In the genomic region with DNA sequence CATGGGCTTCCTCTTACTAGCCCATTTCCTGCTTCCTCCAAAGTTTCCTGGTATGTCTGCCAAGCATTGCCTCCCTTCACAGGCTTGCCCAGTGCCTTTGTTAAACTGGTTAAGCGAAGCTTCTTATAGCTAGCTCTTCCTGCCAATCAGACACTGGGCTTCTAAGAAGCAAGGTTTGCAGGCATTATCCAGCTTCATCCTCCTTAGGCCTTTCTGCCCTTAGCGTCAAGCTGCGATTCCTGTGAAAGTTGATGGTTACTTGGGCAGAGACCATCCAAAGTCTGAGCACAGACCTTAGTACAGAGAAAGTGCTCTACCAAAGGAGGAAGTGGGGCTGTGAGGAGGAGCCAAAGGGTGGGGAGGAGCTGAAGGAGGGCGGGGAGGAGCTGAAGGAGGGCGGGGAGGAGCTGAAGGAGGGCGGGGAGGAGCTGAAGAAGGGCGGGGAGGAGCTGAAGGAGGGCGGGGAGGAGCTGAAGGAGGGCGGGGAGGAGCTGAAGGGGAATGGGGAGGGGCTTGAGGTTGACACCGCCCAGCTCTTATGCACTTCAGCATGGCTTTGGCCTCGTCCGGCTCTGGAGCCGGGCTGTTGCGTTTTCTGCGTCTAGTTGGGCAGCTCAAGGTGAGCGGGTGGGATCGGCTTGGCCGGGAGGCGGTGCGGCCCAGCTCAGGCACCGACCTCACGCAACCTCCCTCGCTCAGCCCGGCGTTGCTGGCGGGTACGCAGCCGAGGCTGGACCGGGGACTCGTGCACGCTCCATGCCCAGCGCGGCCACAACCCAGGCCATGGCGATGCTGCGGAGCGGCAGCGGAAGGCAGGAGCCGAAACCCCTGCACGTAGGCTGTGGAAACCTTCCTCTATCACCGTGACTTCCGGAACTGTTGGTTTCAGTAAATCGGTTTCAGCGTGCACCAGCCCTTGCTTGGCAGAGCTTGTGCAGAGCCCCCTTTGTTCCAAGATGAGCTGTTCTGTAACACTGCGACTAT, we compare ENCODE assay signal across 1 mouse cellular context.
TF ChIP-seq lines count a peak whose summit lies in the region.

A gene (plus strand): TSS at position 519 of the 984 bp plus-strand sequence.

TF ChIP-seq in CH12.LX, 34 proteins besides CTCF, POLR2A, EP300 and RAD21 (continued from another document):
- TF ChIP-seq BHLHE40 (IDR thresholded peaks at IDR 0.05; ENCODE audit: low read depth, low read length), result peak; percentile 56
- no peak for TF ChIP-seq ZKSCAN1 (IDR thresholded peaks at IDR 0.05; ENCODE audit: borderline replicate concordance, low read depth, low read length)
- TF ChIP-seq MXI1 (IDR thresholded peaks at IDR 0.05; ENCODE audit: low read depth, low read length), result peak; percentile 59
- peak; percentile 68; the same call in 1 of the 2 replicates for TF ChIP-seq UBTF (IDR thresholded peaks at IDR 0.05; ENCODE audit: low read depth, low read length)
- TF ChIP-seq E2F4 (IDR thresholded peaks at IDR 0.05; ENCODE audit: insufficient replicate concordance, low read depth, low read length), result no peak
- TF ChIP-seq ZMIZ1 (IDR thresholded peaks at IDR 0.05; ENCODE audit: low read depth, low read length), result peak; percentile 86
- peak; percentile 59 for TF ChIP-seq IRF4 (IDR thresholded peaks at IDR 0.05; ENCODE audit: low read depth, low read length)
- peak; percentile 68; the same call in 1 of the 2 replicates for TF ChIP-seq KAT2A (IDR thresholded peaks at IDR 0.05; ENCODE audit: insufficient replicate concordance, low read length)
- peak; percentile 74 for TF ChIP-seq TBP (conservative IDR thresholded peaks at IDR 0.05; ENCODE audit: low read depth, low read length)
- TF ChIP-seq ELF1 (IDR thresholded peaks at IDR 0.05; ENCODE audit: low read depth, low read length), result peak; percentile 75
- peak; percentile 72; the same call in 1 of the 2 replicates for TF ChIP-seq MAZ (IDR thresholded peaks at IDR 0.05; ENCODE audit: low read depth, low read length)
- TF ChIP-seq CHD1 (IDR thresholded peaks at IDR 0.05; ENCODE audit: low read depth, low read length), result no peak
- TF ChIP-seq MAFK (IDR thresholded peaks at IDR 0.05; ENCODE audit: insufficient replicate concordance, low read length), result no peak
- TF ChIP-seq HCFC1 (IDR thresholded peaks at IDR 0.05; ENCODE audit: low read depth, low read length), result peak; percentile 54
- no peak for TF ChIP-seq RCOR1 (conservative IDR thresholded peaks at IDR 0.05; ENCODE audit: low read depth, low read length)
- peak; percentile 75; the same call in 1 of the 2 replicates for TF ChIP-seq SIN3A (IDR thresholded peaks at IDR 0.05; ENCODE audit: low read length)
- no peak for TF ChIP-seq JUND (conservative IDR thresholded peaks at IDR 0.05; ENCODE audit: low read depth, low read length)
- no peak for TF ChIP-seq USF1 (IDR thresholded peaks at IDR 0.05; ENCODE audit: low read depth, low read length)
- no peak for TF ChIP-seq PAX5 (IDR thresholded peaks at IDR 0.05; ENCODE audit: low read length)
